Mouse (Mus musculus) midbrain, embryonic 14.5 days (tissue): ENCODE data around the gene Rusc2. TPM values are rescaled to one million over a fixed set of nuclear protein-coding genes. Genes with fewer than 3 reads are reported as not detected.

ENCODE experiments used
- ATAC-seq: fragments of 200-750 bp; cut with Nextera tagmentation; 2 replicates; pipeline ENCODE4 v1.8.0; 2017; ENCODE audit warnings: moderate number of reproducible peaks, moderate library complexity; ENCODE audit not compliant: low FRiP score, low TSS enrichment
- DNase-seq: peaks from one replicate; pipeline ENCODE4 v3.0.0-alpha.2; 2015
- H3K27ac ChIP-seq: fragments of 300-500 bp; sonication (generic); replicated peaks from 2 replicates; pipeline ENCODE4 v1.5.1; 2014; ENCODE audit warnings: mild to moderate bottlenecking, low read depth, low read length, moderate library complexity
- H3K27me3 ChIP-seq: fragments of 300-500 bp; sonication (generic); 2 replicates; pipeline ENCODE4 v1.6.1; 2014; ENCODE audit warnings: low read length, control low read depth, mixed read lengths; ENCODE audit not compliant: control insufficient read depth, insufficient read depth
- H3K36me3 ChIP-seq: fragments of 300-500 bp; sonication (generic); 2 replicates; pipeline ENCODE4 v1.6.1; 2014; ENCODE audit warnings: low read length, control low read depth; ENCODE audit not compliant: control insufficient read depth, insufficient read depth
- H3K4me1 ChIP-seq: fragments of 300-500 bp; sonication (generic); 2 replicates; pipeline ENCODE4 v1.6.1; 2014; ENCODE audit warnings: mild to moderate bottlenecking, antibody characterized with exemption, low read length, control low read depth; ENCODE audit not compliant: control insufficient read depth, insufficient read depth
- H3K4me2 ChIP-seq: fragments of 300-500 bp; sonication (generic); 2 replicates; pipeline ENCODE4 v1.6.1; 2014; ENCODE audit warnings: mild to moderate bottlenecking, low read length, moderate library complexity
- H3K4me3 ChIP-seq: fragments of 300-500 bp; sonication (generic); replicated peaks from 2 replicates; pipeline ENCODE4 v1.5.1; 2014; ENCODE audit warnings: low read depth, low read length
- H3K9ac ChIP-seq: fragments of 300-500 bp; sonication (generic); replicated peaks from 2 replicates; pipeline ENCODE4 v1.6.1; 2014; ENCODE audit warnings: mild to moderate bottlenecking, low read length, moderate library complexity
- H3K9me3 ChIP-seq: fragments of 300-500 bp; sonication (generic); 2 replicates; pipeline ENCODE4 v1.6.1; 2016; ENCODE audit warnings: low read length, control low read depth, mixed read lengths; ENCODE audit not compliant: control insufficient read depth
- WGBS: fragments of 180-500 bp; shearing (Covaris S2); extraction: QIAGEN DNeasy Blood & Tissue Kit; methylation state at CpG from one replicate; pipeline ENCODE4 v1.1.7; 2014; 5-methylcytosine and 5-hydroxymethylcytosine counted together
- polyA plus RNA-seq: library from polyadenylated mRNA; unstranded; fragments of >200 nt; fragmentation: Nextera tagmentation; extraction: Ambion mirVana; gene quantifications from 2 replicates; pipeline ENCODE4 v1.2.1, GENCODE M21; 2014

Rusc2 gene
- polyA plus RNA-seq, 1 experiment from 2014 or later, result 68.1 TPM

DNA sequence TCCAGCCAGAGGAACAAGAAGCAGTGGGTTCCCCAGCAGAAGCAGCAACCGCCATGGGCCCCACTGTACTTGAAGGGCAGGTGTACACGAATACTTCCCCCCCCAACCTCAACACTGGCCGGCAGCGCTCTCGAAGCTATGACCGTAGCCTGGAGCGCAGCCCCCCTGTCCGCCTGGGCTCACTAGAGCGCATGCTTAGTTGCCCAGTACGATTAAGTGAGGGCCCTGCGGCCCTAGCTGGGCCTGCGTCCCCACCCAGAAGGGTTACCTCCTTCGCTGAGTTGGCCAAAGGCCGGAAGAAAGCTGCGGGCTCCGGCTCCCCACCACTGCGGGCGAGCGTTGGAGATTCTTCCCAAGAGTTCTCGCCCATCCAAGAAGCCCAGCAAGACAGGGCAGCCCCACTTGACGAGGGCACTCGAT, 34.3 kb downstream of the Rusc2 start:
- ATAC-seq, result no peak
- DNase-seq, result no peak
- H3K9me3 ChIP-seq, result no peaks in the 10 kb centered on the region
- no peak overlapping the region for H3K4me2 ChIP-seq
- no peaks in the 10 kb centered on the region for H3K27me3 ChIP-seq
- H3K27ac ChIP-seq, result no peak overlapping the region
- no peak overlapping the region for H3K9ac ChIP-seq
- 95% methylated on average over 22 of the region's 22 CpGs for WGBS
- peaks cover 60% of the 10 kb centered on the region for H3K36me3 ChIP-seq
- no peak overlapping the region for H3K4me3 ChIP-seq
- no peaks in the 10 kb centered on the region for H3K4me1 ChIP-seq

- Histone ChIP-seq H3K36me3 (peaks cover 74% of the 10 kb centered on the region), H3K27ac (no peak overlapping the region), H3K4me1 (no peaks in the 10 kb centered on the region), H3K4me3 (no peak overlapping the region), H3K9me3 (no peaks in the 10 kb centered on the region), H3K9ac (no peak overlapping the region), H3K27me3 (no peaks in the 10 kb centered on the region), H3K4me2 (no peak overlapping the region)
- DNase-seq (no peak), ATAC-seq (no peak)
- WGBS, result 72% methylated on average over 16 of the region's 16 CpGs
Measured at GRCm38 (mm10) chr4:43417269-43418062, 35.7 kb downstream of the Rusc2 start.

DNA sequence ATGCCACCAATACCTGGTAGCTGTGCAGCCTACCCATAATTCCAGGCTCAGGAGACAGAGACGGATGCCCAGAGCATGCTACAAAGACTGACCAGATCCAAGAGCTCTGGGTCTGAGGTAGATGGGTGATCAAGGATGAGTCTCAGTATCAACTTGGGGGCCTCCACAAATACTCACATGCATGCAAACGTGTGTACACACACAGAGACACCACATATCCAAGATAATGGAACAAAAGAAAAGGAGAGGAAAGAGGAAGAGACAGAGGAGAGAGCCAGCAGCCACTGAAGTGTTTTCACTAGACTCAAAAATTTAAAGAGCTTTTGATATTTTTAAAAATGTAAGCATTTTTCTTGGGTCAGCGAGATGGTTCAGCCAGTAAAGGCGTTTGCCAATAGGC, 36.7 kb downstream of the Rusc2 start:
- Histone ChIP-seq H3K27me3 (peaks cover 9% of the 10 kb centered on the region; the same call in 1 of the 2 replicates), H3K4me3 (no peak overlapping the region), H3K9me3 (no peaks in the 10 kb centered on the region), H3K9ac (no peak overlapping the region), H3K4me2 (no peak overlapping the region), H3K4me1 (no peaks in the 10 kb centered on the region), H3K36me3 (peaks cover 78% of the 10 kb centered on the region), H3K27ac (no peak overlapping the region)
- DNase-seq (no peak), ATAC-seq (no peak)
- 73% methylated on average over 4 of the region's 4 CpGs for WGBS

GRCm38 (mm10) chr4:43418973-43419656, 37.3 kb downstream of the Rusc2 start:
- Histone ChIP-seq H3K4me3 (no peak overlapping the region), H3K9ac (no peak overlapping the region), H3K4me2 (no peak overlapping the region), H3K9me3 (no peaks in the 10 kb centered on the region), H3K27ac (no peak overlapping the region), H3K36me3 (peaks cover 84% of the 10 kb centered on the region), H3K4me1 (no peaks in the 10 kb centered on the region), H3K27me3 (peaks cover 12% of the 10 kb centered on the region; the same call in 1 of the 2 replicates)
- ATAC-seq (no peak), DNase-seq (no peak)
- 56% methylated on average over 15 of the region's 15 CpGs for WGBS

GRCm38 (mm10) chr4:43419801-43420281, 38.1 kb downstream of the Rusc2 start:
- H3K4me3 ChIP-seq, result no peak overlapping the region
- H3K9me3 ChIP-seq, result no peaks in the 10 kb centered on the region
- 78% methylated on average over 9 of the region's 9 CpGs for WGBS
- H3K36me3 ChIP-seq, result peaks cover 87% of the 10 kb centered on the region
- H3K4me1 ChIP-seq, result no peaks in the 10 kb centered on the region
- H3K27me3 ChIP-seq, result peaks cover 18% of the 10 kb centered on the region; the same call in 1 of the 2 replicates
- no peak overlapping the region for H3K27ac ChIP-seq
- H3K4me2 ChIP-seq, result no peak overlapping the region
- DNase-seq (no peak), ATAC-seq (no peak)
- no peak overlapping the region for H3K9ac ChIP-seq

DNA sequence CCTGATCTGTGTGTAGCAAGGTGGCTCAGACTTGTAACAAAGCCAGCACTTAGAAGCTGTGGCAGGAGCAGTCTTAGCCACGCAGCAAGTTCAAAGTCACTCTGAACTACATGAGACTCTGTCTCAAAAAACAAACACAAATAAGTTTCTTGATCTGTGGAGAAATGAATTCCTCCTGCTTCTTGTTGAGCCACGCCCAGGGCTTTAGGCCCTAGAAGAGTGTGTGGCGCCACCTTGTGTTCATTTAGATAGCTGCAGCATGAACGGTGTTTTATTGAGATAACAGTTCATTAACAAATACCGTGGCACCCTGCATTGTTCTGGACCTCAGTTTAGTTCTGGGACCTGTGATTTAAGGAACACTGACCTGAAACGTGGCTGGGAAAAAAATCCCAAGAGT, 38.5 kb downstream of the Rusc2 start:
- no peaks in the 10 kb centered on the region for H3K4me1 ChIP-seq
- no peak overlapping the region for H3K9ac ChIP-seq
- H3K27ac ChIP-seq, result no peak overlapping the region
- no peak overlapping the region for H3K4me3 ChIP-seq
- peaks cover 23% of the 10 kb centered on the region; the same call in 1 of the 2 replicates for H3K27me3 ChIP-seq
- no peak overlapping the region for H3K4me2 ChIP-seq
- no peaks in the 10 kb centered on the region for H3K9me3 ChIP-seq
- ATAC-seq, result no peak
- 7% methylated on average over 6 of the region's 6 CpGs for WGBS
- peaks cover 87% of the 10 kb centered on the region for H3K36me3 ChIP-seq
- peak; percentile 93 for DNase-seq

- no peak overlapping the region for H3K27ac ChIP-seq
- H3K36me3 ChIP-seq, result peaks cover 87% of the 10 kb centered on the region
- peaks cover 33% of the 10 kb centered on the region; the same call in 1 of the 2 replicates for H3K27me3 ChIP-seq
- H3K4me1 ChIP-seq, result no peaks in the 10 kb centered on the region
- 77% methylated on average over 28 of the region's 28 CpGs for WGBS
- H3K4me3 ChIP-seq, result no peak overlapping the region
- H3K4me2 ChIP-seq, result no peak overlapping the region
- DNase-seq, result no peak
- no peak overlapping the region for H3K9ac ChIP-seq
- ATAC-seq, result no peak
- no peaks in the 10 kb centered on the region for H3K9me3 ChIP-seq
Measured at GRCm38 (mm10) chr4:43421632-43422240, 40.0 kb downstream of the Rusc2 start.

GRCm38 (mm10) chr4:43423267-43423934, 41.6 kb downstream of the Rusc2 start:
- Histone ChIP-seq H3K4me3 (no peak overlapping the region), H3K27ac (no peak overlapping the region), H3K9ac (no peak overlapping the region), H3K36me3 (peaks cover 83% of the 10 kb centered on the region), H3K27me3 (peaks cover 36% of the 10 kb centered on the region; the same call in 1 of the 2 replicates), H3K4me1 (0 out of 2 replicates have a peak, but pooled peaks cover 6% of the 10 kb centered on the region), H3K4me2 (no peak overlapping the region), H3K9me3 (no peaks in the 10 kb centered on the region)
- ATAC-seq, result no peak
- no peak for DNase-seq
- 91% methylated on average over 20 of the region's 20 CpGs for WGBS
